Mouse (Mus musculus): ENCODE data around the gene Chid1. TPM values are rescaled to one million over a fixed set of nuclear protein-coding genes. Genes with fewer than 3 reads are reported as not detected.

Chid1 gene
- polyA plus RNA-seq, 1 experiment from 2014 or later, result 35.9 TPM

GRCm38 (mm10) chr7:141570625-141571295, 31.1 kb upstream of the Chid1 start:
- Histone ChIP-seq H3K4me3 (no peak overlapping the region), H3K27ac (ENCODE audit: poor library complexity, severe bottlenecking) (no peak overlapping the region), H3K9ac (no peak overlapping the region), H3K4me2 (no peak overlapping the region), H3K36me3 (peaks cover under 1% of the 10 kb centered on the region; the same call in 1 of the 2 replicates), H3K27me3 (replicated peaks) (no peaks in the 10 kb centered on the region), H3K4me1 (replicated peaks) (peaks cover 19% of the 10 kb centered on the region), H3K9me3 (replicated peaks) (no peaks in the 10 kb centered on the region)
- 83% methylated on average over 4 of the region's 4 CpGs for WGBS
- ATAC-seq (ENCODE audit: insufficient number of reproducible peaks, low FRiP score), result no peak

GRCm38 (mm10) chr7:141569916-141570315, 30.3 kb upstream of the Chid1 start:
- ATAC-seq (ENCODE audit: insufficient number of reproducible peaks, low FRiP score), result no peak

GRCm38 (mm10) chr7:141569283-141569803, 29.7 kb upstream of the Chid1 start:
- H3K4me3 ChIP-seq, result no peak overlapping the region
- 88% methylated on average over 9 of the region's 9 CpGs for WGBS
- H3K4me2 ChIP-seq, result no peak overlapping the region
- no peaks in the 10 kb centered on the region for H3K27me3 ChIP-seq (replicated peaks)
- H3K27ac ChIP-seq (ENCODE audit: poor library complexity, severe bottlenecking), result no peak overlapping the region
- peaks cover 5% of the 10 kb centered on the region; the same call in 1 of the 2 replicates for H3K36me3 ChIP-seq
- H3K9ac ChIP-seq, result no peak overlapping the region
- H3K9me3 ChIP-seq (replicated peaks), result no peaks in the 10 kb centered on the region
- peaks cover 26% of the 10 kb centered on the region for H3K4me1 ChIP-seq (replicated peaks)
- no peak for ATAC-seq (ENCODE audit: insufficient number of reproducible peaks, low FRiP score)

More at GRCm38 (mm10) chr7:141569916-141570315, 30.3 kb upstream of the Chid1 start:
- no peak overlapping the region for H3K27ac ChIP-seq (ENCODE audit: poor library complexity, severe bottlenecking)
- no peaks in the 10 kb centered on the region for H3K27me3 ChIP-seq (replicated peaks)
- H3K4me3 ChIP-seq, result no peak overlapping the region
- H3K4me1 ChIP-seq (replicated peaks), result peaks cover 21% of the 10 kb centered on the region
- H3K9ac ChIP-seq, result no peak overlapping the region
- no peak overlapping the region for H3K4me2 ChIP-seq
- 92% methylated on average over 3 of the region's 3 CpGs for WGBS
- peaks cover 5% of the 10 kb centered on the region; the same call in 1 of the 2 replicates for H3K36me3 ChIP-seq
- no peaks in the 10 kb centered on the region for H3K9me3 ChIP-seq (replicated peaks)

- H3K36me3 ChIP-seq, result peaks cover 5% of the 10 kb centered on the region; the same call in 1 of the 2 replicates
- ATAC-seq (ENCODE audit: insufficient number of reproducible peaks, low FRiP score), result no peak
- no peaks in the 10 kb centered on the region for H3K9me3 ChIP-seq (replicated peaks)
- H3K27me3 ChIP-seq (replicated peaks), result no peaks in the 10 kb centered on the region
- H3K27ac ChIP-seq (ENCODE audit: poor library complexity, severe bottlenecking), result no peak overlapping the region
- H3K4me3 ChIP-seq, result no peak overlapping the region
- peaks cover 37% of the 10 kb centered on the region for H3K4me1 ChIP-seq (replicated peaks)
- 78% methylated on average over 7 of the region's 7 CpGs for WGBS
- no peak overlapping the region for H3K4me2 ChIP-seq
- H3K9ac ChIP-seq, result no peak overlapping the region
Measured at GRCm38 (mm10) chr7:141566587-141566986, 26.9 kb upstream of the Chid1 start.

- peaks cover 40% of the 10 kb centered on the region for H3K4me1 ChIP-seq (replicated peaks)
- H3K36me3 ChIP-seq, result peaks cover 5% of the 10 kb centered on the region; the same call in 1 of the 2 replicates
- no peak overlapping the region for H3K27ac ChIP-seq (ENCODE audit: poor library complexity, severe bottlenecking)
- 0 out of 2 replicates have a peak overlapping the region, but pooled peaks have one; percentile 3 for H3K4me3 ChIP-seq
- no peaks in the 10 kb centered on the region for H3K9me3 ChIP-seq (replicated peaks)
- no peak for ATAC-seq (ENCODE audit: insufficient number of reproducible peaks, low FRiP score)
- H3K27me3 ChIP-seq (replicated peaks), result no peaks in the 10 kb centered on the region
- WGBS, result 52% methylated on average over 7 of the region's 7 CpGs
- no peak overlapping the region for H3K9ac ChIP-seq
- peak overlapping the region; percentile 35; the same call in 1 of the 2 replicates for H3K4me2 ChIP-seq
Measured at GRCm38 (mm10) chr7:141564561-141564960, 24.9 kb upstream of the Chid1 start.

- H3K9me3 ChIP-seq (replicated peaks), result no peaks in the 10 kb centered on the region
- H3K36me3 ChIP-seq, result peaks cover 5% of the 10 kb centered on the region; the same call in 1 of the 2 replicates
- H3K4me3 ChIP-seq, result peak overlapping the region; percentile 85
- 0 out of 2 replicates have a peak, but pooled peaks have one; percentile 11 for ATAC-seq (ENCODE audit: insufficient number of reproducible peaks, low FRiP score)
- peak overlapping the region; percentile 95 for H3K9ac ChIP-seq
- H3K27me3 ChIP-seq (replicated peaks), result no peaks in the 10 kb centered on the region
- peak overlapping the region; percentile 74 for H3K27ac ChIP-seq (ENCODE audit: poor library complexity, severe bottlenecking)
- WGBS, result under 1% methylated on average over 21 of the region's 21 CpGs
- H3K4me2 ChIP-seq, result peak overlapping the region; percentile 81
- peaks cover 44% of the 10 kb centered on the region for H3K4me1 ChIP-seq (replicated peaks)
Measured at GRCm38 (mm10) chr7:141562852-141563427, 23.3 kb upstream of the Chid1 start.

- ATAC-seq (ENCODE audit: insufficient number of reproducible peaks, low FRiP score), result peak; percentile 31
- peaks cover 43% of the 10 kb centered on the region for H3K4me1 ChIP-seq (replicated peaks)
- H3K9ac ChIP-seq, result peak overlapping the region; percentile 95
- no peaks in the 10 kb centered on the region for H3K27me3 ChIP-seq (replicated peaks)
- H3K27ac ChIP-seq (ENCODE audit: poor library complexity, severe bottlenecking), result peak overlapping the region; percentile 74
- H3K9me3 ChIP-seq (replicated peaks), result no peaks in the 10 kb centered on the region
- peak overlapping the region; percentile 81 for H3K4me2 ChIP-seq
- H3K36me3 ChIP-seq, result peaks cover 5% of the 10 kb centered on the region; the same call in 1 of the 2 replicates
- H3K4me3 ChIP-seq, result peak overlapping the region; percentile 85
- WGBS, result under 1% methylated on average over 32 of the region's 33 CpGs
Measured at GRCm38 (mm10) chr7:141562421-141562851, 22.8 kb upstream of the Chid1 start.

GRCm38 (mm10) chr7:141561682-141562391, 22.2 kb upstream of the Chid1 start, which contains the start of gene Ap2a2:
TSS of gene Ap2a2 (plus strand) at chr7:141562173.
- Histone ChIP-seq H3K9ac (peak within 1 kb of the TSS; percentile 95), H3K4me2 (peak within 1 kb of the TSS; percentile 81), H3K27ac (ENCODE audit: poor library complexity, severe bottlenecking) (peak within 1 kb of the TSS; percentile 74), H3K36me3 (peaks cover 5% of the 10 kb centered on the region; the same call in 1 of the 2 replicates), H3K27me3 (replicated peaks) (no peaks in the 10 kb centered on the region), H3K4me3 (peak within 1 kb of the TSS; percentile 85), H3K9me3 (replicated peaks) (no peaks in the 10 kb centered on the region), H3K4me1 (replicated peaks) (peaks cover 41% of the 10 kb centered on the region)
- WGBS, result under 1% methylated on average over 71 of the region's 72 CpGs
- ATAC-seq (ENCODE audit: insufficient number of reproducible peaks, low FRiP score), result peak; percentile 96

GRCm38 (mm10) chr7:141560471-141560870, 20.8 kb upstream of the Chid1 start:
- Histone ChIP-seq H3K4me3 (no peak overlapping the region), H3K36me3 (peaks cover 3% of the 10 kb centered on the region; the same call in 1 of the 2 replicates), H3K27ac (ENCODE audit: poor library complexity, severe bottlenecking) (no peak overlapping the region), H3K9ac (no peak overlapping the region), H3K4me1 (replicated peaks) (peaks cover 36% of the 10 kb centered on the region), H3K4me2 (no peak overlapping the region), H3K9me3 (replicated peaks) (no peaks in the 10 kb centered on the region), H3K27me3 (replicated peaks) (no peaks in the 10 kb centered on the region)
- no peak for ATAC-seq (ENCODE audit: insufficient number of reproducible peaks, low FRiP score)
- WGBS, result 82% methylated on average over 4 of the region's 4 CpGs

GRCm38 (mm10) chr7:141559726-141560325, 20.2 kb upstream of the Chid1 start:
- Histone ChIP-seq H3K4me3 (no peak overlapping the region), H3K27ac (ENCODE audit: poor library complexity, severe bottlenecking) (no peak overlapping the region), H3K36me3 (no peaks in the 10 kb centered on the region), H3K9ac (no peak overlapping the region), H3K9me3 (replicated peaks) (no peaks in the 10 kb centered on the region), H3K4me1 (replicated peaks) (peaks cover 34% of the 10 kb centered on the region), H3K4me2 (no peak overlapping the region), H3K27me3 (replicated peaks) (no peaks in the 10 kb centered on the region)
- WGBS, result 64% methylated on average over 2 of the region's 2 CpGs
- ATAC-seq (ENCODE audit: insufficient number of reproducible peaks, low FRiP score), result no peak

Measured in heart, embryonic 12.5 days (tissue).